Mouse (Mus musculus) MEL (cell line): ENCODE data around the gene Antxrl. TPM values are rescaled to one million over a fixed set of nuclear protein-coding genes. Genes with fewer than 3 reads are reported as not detected.

ENCODE experiments used
- DNase-seq: peaks from one replicate; pipeline ENCODE4 v3.0.0; 2011; ENCODE audit warnings: low read depth, low spot score
- H3K27ac ChIP-seq: 2 replicates; pipeline ENCODE4 v1.5.1; 2012; ENCODE audit warnings: low read depth, mild to moderate bottlenecking, control low read depth, low read length, moderate library complexity; ENCODE audit not compliant: control insufficient read depth
- H3K27me3 ChIP-seq, 2 experiments: fragments of 150-350 bp in 1 of 2; sonication (generic) in 1 of 2; 2 replicates each; pipeline ENCODE4 v1.6.1; 2012; ENCODE audit warnings: low read length in 2 of 2, mild to moderate bottlenecking in 2 of 2, improper control_type of control experiment in 1 of 2, moderate library complexity in 1 of 2; ENCODE audit not compliant: insufficient read depth in 2 of 2, control insufficient read depth in 1 of 2
- H3K36me3 ChIP-seq, 2 experiments: 2 replicates each; pipeline ENCODE4 v1.6.1; 2012 to 2014; ENCODE audit warnings: low read length in 2 of 2, improper control_type of control experiment in 1 of 2, inconsistent platforms in 1 of 2, mild to moderate bottlenecking in 1 of 2; ENCODE audit not compliant: insufficient read depth in 2 of 2, control insufficient read depth in 1 of 2
- H3K4me1 ChIP-seq, 2 experiments: fragments of 150-350 bp in 1 of 2; sonication (generic) in 1 of 2; 2 replicates each; pipeline ENCODE4 v1.6.1; 2012; ENCODE audit warnings: low read length in 2 of 2, improper control_type of control experiment in 1 of 2, mild to moderate bottlenecking in 1 of 2; ENCODE audit not compliant: insufficient read depth in 2 of 2, control insufficient read depth in 1 of 2
- H3K4me3 ChIP-seq, 2 experiments: fragments of 150-350 bp in 1 of 2; sonication (generic) in 1 of 2; 2 replicates each; pipeline ENCODE4 v1.5.1; 2012; ENCODE audit warnings: low read depth in 2 of 2, low read length in 2 of 2, mild to moderate bottlenecking in 2 of 2, moderate library complexity in 2 of 2, control low read depth in 1 of 2, improper control_type of control experiment in 1 of 2; ENCODE audit not compliant: control insufficient read depth in 1 of 2, insufficient read depth in 1 of 2
- H3K79me2 ChIP-seq: 2 replicates; pipeline ENCODE4 v1.6.1; 2012; ENCODE audit warnings: mild to moderate bottlenecking, low read length, moderate library complexity; ENCODE audit not compliant: control insufficient read depth, poor library complexity, insufficient read depth
- H3K9ac ChIP-seq: 2 replicates; pipeline ENCODE4 v1.6.1; 2012; ENCODE audit warnings: low read depth, mild to moderate bottlenecking, control low read depth, low read length, moderate library complexity; ENCODE audit not compliant: control insufficient read depth, poor library complexity, severe bottlenecking
- H3K9me3 ChIP-seq: fragments of 150-350 bp; sonication (generic); replicated peaks from 2 replicates; pipeline ENCODE4 v1.6.1; 2012; ENCODE audit warnings: mild to moderate bottlenecking, low read length, improper control_type of control experiment, moderate library complexity; ENCODE audit not compliant: insufficient read depth
- CHD1 ChIP-seq: IDR thresholded peaks from 2 replicates; pipeline ENCODE4 v1.6.1; 2012; ENCODE audit warnings: low read depth, mild to moderate bottlenecking, inconsistent platforms, low read length, improper control_type of control experiment
- CHD2 ChIP-seq: IDR thresholded peaks from 2 replicates; pipeline ENCODE4 v1.6.1; 2011; ENCODE audit warnings: low read length, improper control_type of control experiment
- CTCF ChIP-seq, 3 experiments: IDR thresholded peaks in 2 of 3; conservative IDR thresholded peaks in 1 of 3; 2 replicates each; pipeline ENCODE4 v1.5.1; 2011 to 2012; ENCODE audit warnings: low read length in 3 of 3, low read depth in 2 of 3, mild to moderate bottlenecking in 2 of 3, improper control_type of control experiment in 1 of 3, inconsistent platforms in 1 of 3, mixed read lengths in 1 of 3, moderate library complexity in 1 of 3; ENCODE audit not compliant: control insufficient read depth in 1 of 3, insufficient read depth in 1 of 3, poor library complexity in 1 of 3, severe bottlenecking in 1 of 3
- EP300 ChIP-seq, 2 experiments: IDR thresholded peaks; 2 replicates each; pipeline ENCODE4 v1.6.1; 2011; ENCODE audit warnings: improper control_type of control experiment in 2 of 2, low read length in 2 of 2, low read depth in 1 of 2, mild to moderate bottlenecking in 1 of 2
- ETS1 ChIP-seq: IDR thresholded peaks from 2 replicates; pipeline ENCODE4 v1.6.1; 2012; ENCODE audit warnings: low read depth, mild to moderate bottlenecking, inconsistent platforms, low read length, improper control_type of control experiment, moderate library complexity
- GABPA ChIP-seq: IDR thresholded peaks from 2 replicates; pipeline ENCODE4 v1.6.1; 2012; ENCODE audit warnings: low read depth, mild to moderate bottlenecking, inconsistent platforms, low read length, improper control_type of control experiment, moderate library complexity
- GATA1 ChIP-seq: IDR thresholded peaks from 2 replicates; pipeline ENCODE4 v1.6.1; 2011; ENCODE audit warnings: low read depth, low read length, improper control_type of control experiment
- HCFC1 ChIP-seq: IDR thresholded peaks from 2 replicates; pipeline ENCODE4 v1.6.1; 2012; ENCODE audit warnings: low read depth, mild to moderate bottlenecking, inconsistent platforms, low read length, improper control_type of control experiment, moderate library complexity
- MAFK ChIP-seq: IDR thresholded peaks from 2 replicates; pipeline ENCODE4 v1.6.1; 2011; ENCODE audit warnings: low read depth, mild to moderate bottlenecking, low read length, improper control_type of control experiment, borderline replicate concordance
- MAX ChIP-seq: IDR thresholded peaks from 2 replicates; pipeline ENCODE4 v1.6.1; 2011; ENCODE audit warnings: low read length, improper control_type of control experiment
- MAZ ChIP-seq: IDR thresholded peaks from 2 replicates; pipeline ENCODE4 v1.6.1; 2012; ENCODE audit warnings: low read depth, mild to moderate bottlenecking, inconsistent platforms, low read length, improper control_type of control experiment
- MEF2A ChIP-seq: IDR thresholded peaks from 2 replicates; pipeline ENCODE4 v1.6.1; 2014; ENCODE audit warnings: low read depth, mild to moderate bottlenecking, inconsistent platforms, low read length, improper control_type of control experiment; ENCODE audit not compliant: poor library complexity, insufficient replicate concordance, severe bottlenecking; ENCODE audit errors: extremely low read depth
- MXI1 ChIP-seq: IDR thresholded peaks from 2 replicates; pipeline ENCODE4 v1.6.1; 2011; ENCODE audit warnings: mild to moderate bottlenecking, low read depth, low read length, improper control_type of control experiment
- NRF1 ChIP-seq: IDR thresholded peaks from 2 replicates; pipeline ENCODE4 v1.6.1; 2014; ENCODE audit warnings: low read depth, mild to moderate bottlenecking, inconsistent platforms, low read length, improper control_type of control experiment, moderate library complexity; ENCODE audit not compliant: poor library complexity, insufficient read depth, severe bottlenecking
- TBP ChIP-seq: IDR thresholded peaks from 2 replicates; pipeline ENCODE4 v1.8.0; 2011; ENCODE audit warnings: low read depth, low read length, improper control_type of control experiment
- TCF12 ChIP-seq: IDR thresholded peaks from 2 replicates; pipeline ENCODE4 v1.6.1; 2014; ENCODE audit warnings: low read depth, mild to moderate bottlenecking, inconsistent platforms, low read length, improper control_type of control experiment, moderate library complexity
- USF1 ChIP-seq: IDR thresholded peaks from 2 replicates; pipeline ENCODE4 v1.6.1; 2014; ENCODE audit warnings: low read depth, mild to moderate bottlenecking, inconsistent platforms, low read length, improper control_type of control experiment, moderate library complexity
- USF2 ChIP-seq, 2 experiments: IDR thresholded peaks; 2 replicates each; pipeline ENCODE4 v1.6.1; 2011 to 2012; ENCODE audit warnings: improper control_type of control experiment in 2 of 2, low read length in 2 of 2, borderline replicate concordance in 1 of 2, inconsistent platforms in 1 of 2, low read depth in 1 of 2, mild to moderate bottlenecking in 1 of 2; ENCODE audit not compliant: insufficient read depth in 1 of 2
- ZKSCAN1 ChIP-seq: IDR thresholded peaks from 2 replicates; pipeline ENCODE4 v1.6.1; 2012; ENCODE audit warnings: low read depth, mild to moderate bottlenecking, inconsistent platforms, low read length, improper control_type of control experiment, moderate library complexity
- polyA plus RNA-seq, 2 experiments: library from polyadenylated mRNA; stranded (reverse) in 1 of 2; unstranded in 1 of 2; fragments of >175 nt in 1 of 2; fragments of >200 nt in 1 of 2; gene quantifications; 2 replicates each; pipeline versions ENCODE4 v1.2.1 to v1.2.4; 2012; ENCODE audit warnings: low replicate concordance in 2 of 2, low read depth in 1 of 2; ENCODE audit not compliant: insufficient read length in 2 of 2, insufficient read depth in 1 of 2, missing spikeins in 1 of 2
- total RNA-seq: library from RNA; depleted of rRNA; stranded (reverse); fragments of 300-350 nt; gene quantifications from 2 replicates; pipeline ENCODE4 v1.2.3, GENCODE M21; 2012

Antxrl gene
- total and polyA plus RNA-seq, 3 experiments: not detected

DNA sequence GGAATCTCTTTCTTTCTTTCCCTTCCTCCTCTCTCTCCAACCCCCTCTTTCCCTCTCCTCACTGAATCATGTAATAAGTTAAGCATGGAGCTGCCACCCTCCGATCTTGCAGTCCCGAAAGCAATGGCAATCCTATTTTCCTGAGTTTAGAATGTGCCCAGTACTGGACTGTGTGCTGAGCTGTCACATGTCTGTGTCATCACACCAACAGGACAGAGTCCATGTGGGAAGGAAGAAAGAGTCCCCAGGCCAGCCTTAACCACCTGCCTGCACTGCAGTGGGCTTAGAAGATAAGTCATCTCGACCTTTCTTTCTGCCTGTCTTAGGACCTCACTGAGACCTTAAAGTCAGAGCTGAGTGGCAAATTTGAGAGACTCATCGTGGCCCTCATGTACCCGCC, 39.0 kb downstream of the Antxrl start:
- Histone ChIP-seq H3K9me3 (no peaks in the 10 kb centered on the region), H3K4me3 (no peak overlapping the region), H3K79me2 (no peaks in the 10 kb centered on the region), H3K27me3 (no peaks in the 10 kb centered on the region), H3K4me1 (no peaks in the 10 kb centered on the region), H3K9ac (no peak overlapping the region), H3K27ac (no peak overlapping the region), H3K36me3 (no peaks in the 10 kb centered on the region)
- no peak for DNase-seq
- no peak for TF ChIP-seq EP300 (IDR thresholded peaks at IDR 0.05; ENCODE audit: low read depth in 1 of 2, low read length in 2 of 2)
- no peak for TF ChIP-seq TBP
- no peak for TF ChIP-seq CHD1
- TF ChIP-seq MEF2A: no peak
- no peak for TF ChIP-seq CHD2
- TF ChIP-seq USF2 (IDR thresholded peaks at IDR 0.05; ENCODE audit: borderline replicate concordance in 1 of 2, insufficient read depth in 1 of 2, low read depth in 1 of 2, low read length in 2 of 2): no peak
- no peak for TF ChIP-seq NRF1
- TF ChIP-seq ZKSCAN1: no peak
- TF ChIP-seq GABPA: no peak

DNA sequence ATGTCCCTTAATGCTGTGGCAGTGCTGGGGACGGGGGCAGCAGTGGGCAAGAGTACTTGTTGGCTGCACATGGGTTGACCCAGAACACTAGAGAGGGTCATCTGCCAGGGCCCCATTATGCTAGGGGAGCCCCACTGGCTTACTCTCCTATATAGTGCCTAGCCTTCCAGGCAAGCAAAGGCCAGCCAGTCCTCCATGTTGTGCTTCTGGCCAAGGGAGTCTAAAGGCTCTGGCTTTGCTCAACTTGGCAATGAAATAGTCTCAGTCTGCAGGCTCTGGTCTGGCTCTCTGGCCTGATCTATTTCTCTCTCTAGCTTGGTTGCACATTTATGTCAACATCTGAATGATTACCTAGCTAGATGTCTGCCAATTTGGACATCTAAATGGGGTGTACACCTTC, 40.3 kb downstream of the Antxrl start:
- no peaks in the 10 kb centered on the region for H3K9me3 ChIP-seq
- no peaks in the 10 kb centered on the region for H3K36me3 ChIP-seq
- H3K27ac ChIP-seq: no peak overlapping the region
- no peak for DNase-seq
- no peaks in the 10 kb centered on the region for H3K27me3 ChIP-seq
- no peaks in the 10 kb centered on the region for H3K79me2 ChIP-seq
- H3K4me1 ChIP-seq: no peaks in the 10 kb centered on the region
- no peak overlapping the region for H3K9ac ChIP-seq
- TF ChIP-seq USF1 (no peak), EP300 (IDR thresholded peaks at IDR 0.05; ENCODE audit: low read depth in 1 of 2, low read length in 2 of 2) (no peak), GATA1 (no peak), NRF1 (no peak), MXI1 (no peak), MAFK (no peak), CTCF (IDR thresholded peaks at IDR 0.05 in 2 of 3, conservative IDR thresholded peaks at IDR 0.05 in 1 of 3; ENCODE audit: control insufficient read depth in 1 of 3, insufficient read depth in 1 of 3, low read depth in 2 of 3, low read length in 3 of 3, poor library complexity in 1 of 3, severe bottlenecking in 1 of 3) (no peak), CHD1 (no peak), MEF2A (no peak), MAX (no peak), TCF12 (no peak), MAZ (no peak), ETS1 (no peak), HCFC1 (no peak), ZKSCAN1 (no peak)
- H3K4me3 ChIP-seq: no peak overlapping the region
